Mouse (Mus musculus) monocyte, adult 59 days (primary cell): ENCODE measurements around the gene Commd1. TPM values are rescaled to one million over a fixed set of nuclear protein-coding genes. Genes with fewer than 3 reads are reported as not detected.

Experiments
- total RNA-seq, 2 experiments: library from RNA; stranded (reverse); gene quantifications; one replicate each; pipeline ENCODE4 v1.2.4; 2023

Gene Commd1
- total RNA-seq, result 10 to 100 TPM; 41.8 to 52.1 TPM

DNA sequence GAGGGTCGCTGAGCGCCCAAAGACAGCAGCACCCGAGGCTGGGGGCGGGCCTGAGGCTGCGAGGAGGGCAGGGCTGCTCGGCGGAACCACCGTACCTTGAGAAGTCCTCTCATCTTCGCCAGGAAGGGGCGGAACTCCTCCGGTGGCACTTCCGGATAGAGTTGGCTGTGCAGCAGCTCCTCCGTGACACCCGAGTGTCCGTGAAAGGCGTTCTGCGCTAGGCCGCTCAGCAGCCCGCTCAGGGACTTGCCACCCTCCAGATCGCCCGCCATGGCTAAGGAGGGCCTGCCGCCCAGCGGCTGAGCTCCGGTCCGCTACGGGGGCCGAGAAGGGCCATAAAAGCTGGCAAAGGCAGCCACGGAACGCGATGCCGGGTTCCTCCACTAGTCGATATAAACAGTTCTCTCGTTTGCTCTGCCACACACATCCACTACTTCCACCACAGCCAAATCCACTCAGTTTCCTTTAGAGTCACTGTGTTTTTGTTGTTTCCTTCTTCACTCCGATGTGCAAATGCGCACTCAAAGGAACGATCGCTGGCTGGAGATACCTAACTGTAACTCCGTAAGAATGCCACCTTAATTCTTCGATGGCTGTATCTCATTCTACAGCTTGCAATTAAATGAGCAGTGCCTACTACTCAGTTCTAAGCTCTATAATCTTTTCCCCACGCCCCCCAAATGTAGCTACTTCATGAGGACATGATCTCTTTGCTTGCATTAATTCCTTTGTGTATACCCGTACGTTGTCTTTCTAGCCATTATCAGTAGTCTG is at the start of gene Commd1, which contains the start of gene Gm28048:
Gene Commd1, minus strand, starts transcription at position 399 of the 774 bp plus-strand sequence.
Gene Gm28048, minus strand, starts transcription at position 107 of the 774 bp plus-strand sequence.

DNA sequence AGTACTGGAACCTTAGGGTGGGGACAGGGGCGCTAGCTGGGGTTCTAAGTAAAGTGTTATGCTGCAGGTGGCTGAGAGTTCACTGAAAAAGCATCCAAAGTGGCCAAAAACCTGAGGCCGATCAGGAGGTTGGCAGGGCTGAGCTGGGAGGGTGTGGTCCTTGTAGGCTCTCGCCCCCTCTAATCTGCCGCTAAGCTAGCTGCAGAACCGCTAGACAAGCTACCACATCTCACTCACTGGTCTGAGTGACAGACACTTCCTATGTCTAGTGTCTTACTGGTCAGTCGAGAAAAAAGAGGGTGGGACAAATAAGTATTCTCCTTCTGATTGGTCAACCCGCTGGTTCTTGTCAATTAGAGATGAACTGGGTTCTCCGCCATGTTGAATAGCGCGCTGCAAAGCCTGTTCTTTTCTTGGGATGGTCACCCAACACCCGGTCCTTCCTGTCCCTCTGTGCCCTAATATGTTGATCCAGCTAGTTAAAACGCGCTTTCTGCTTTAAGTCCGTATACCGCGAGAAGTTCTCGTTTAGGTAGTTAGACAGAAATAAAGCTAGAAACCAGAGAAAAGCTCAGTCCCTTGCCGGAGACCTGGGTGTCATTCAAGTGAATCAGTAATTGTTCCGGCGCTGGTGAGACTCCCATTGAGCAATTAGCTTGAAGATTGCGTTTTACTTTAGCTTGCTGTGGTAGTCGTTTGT is 25.4 kb upstream of the Commd1 start, which contains the start of gene Fam161a:
Gene Fam161a, plus strand, starts transcription at position 51 of the 700 bp plus-strand sequence.

GRCm38 (mm10) chr11:22990393-22991126 is 8.4 kb upstream of the Commd1 start, which contains the start of gene Cct4:
Gene Cct4 (plus strand): TSS chr11:22990519.

GRCm38 (mm10) chr11:22971835-22972709 is 10.1 kb downstream of the Commd1 start, which contains the start of gene Zrsr1:
Gene Zrsr1 (plus strand): TSS chr11:22972005.

DNA sequence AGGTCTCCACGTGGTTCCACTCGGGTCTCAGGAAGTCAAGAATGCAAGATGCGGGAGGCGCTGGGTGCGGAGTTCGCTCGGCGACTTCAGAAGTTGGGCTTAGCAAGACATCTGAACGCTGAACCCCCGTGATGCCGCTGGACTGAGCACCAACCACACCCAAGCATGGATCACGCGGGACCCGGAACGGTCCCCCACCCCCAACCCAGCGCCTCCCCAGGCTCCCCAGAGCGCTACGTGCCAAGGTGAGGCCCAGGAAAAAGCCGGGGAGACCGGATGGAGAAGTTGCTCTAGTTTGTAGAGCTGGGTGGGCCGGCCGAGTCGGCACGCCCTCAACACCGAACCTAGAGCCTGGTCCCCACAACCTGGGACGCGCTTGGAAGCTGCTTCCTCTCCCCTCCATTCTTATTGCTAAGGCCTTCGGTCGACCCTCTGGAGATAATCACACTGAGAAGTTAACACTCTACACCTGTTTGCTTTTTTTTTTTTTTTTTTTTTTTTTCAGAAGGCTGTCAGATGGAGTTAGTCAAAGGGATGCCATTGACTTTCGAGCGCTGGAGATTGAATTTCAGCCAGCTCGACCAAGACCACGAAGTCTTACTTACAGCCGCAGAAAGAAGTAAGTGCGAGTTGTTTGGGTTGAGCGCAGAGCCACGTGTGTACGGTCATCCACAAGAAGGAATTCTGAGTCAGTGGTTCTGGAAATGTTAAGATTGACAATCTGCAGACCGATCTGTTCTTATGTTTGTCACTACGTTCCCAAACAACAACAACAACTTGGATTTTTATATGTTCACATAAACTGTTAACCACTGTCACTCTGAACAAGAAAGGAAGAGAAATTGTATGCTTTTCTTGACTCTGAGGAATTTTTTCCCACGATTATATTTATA is 121.6 kb downstream of the Commd1 start, which contains the start of gene B3gnt2:
Gene B3gnt2, minus strand, starts transcription at position 627 of the 893 bp plus-strand sequence.

Other genes with a start within 250 kb of the Commd1 start
- 10 to 100 TPM; 13.4 to 19.4 TPM for gene B3gnt2, start 121.4 kb downstream of the Commd1 start, total RNA-seq
- gene Zrsr1, start 10.4 kb downstream of the Commd1 start, total RNA-seq, result 10 to 100 TPM; 10.7 to 11.9 TPM
- gene Gm28048, start 292 bp downstream of the Commd1 start, total RNA-seq, result 10 to 100 TPM in 1 of 2 experiments, 1 to 10 TPM in 1; 4.3 to 12.2 TPM
- 100 to 1,000 TPM; 137 to 154 TPM for gene Cct4, start 8.1 kb upstream of the Commd1 start, total RNA-seq
- gene Fam161a, start 25.1 kb upstream of the Commd1 start, total RNA-seq, result 1 to 10 TPM; 6.0 to 6.4 TPM